Mouse (Mus musculus): Measurements from ENCODE around the gene Micu1. TPM values are rescaled to one million over a fixed set of nuclear protein-coding genes. Genes with fewer than 3 reads are reported as not detected.

Micu1 gene
- total RNA-seq, 1 experiment, result 23.6 TPM

- Histone ChIP-seq H3K27ac (ENCODE audit: insufficient read depth, low read depth, low read length, poor library complexity, severe bottlenecking) (no peak overlapping the region), H3K9me3 (ENCODE audit: control insufficient read depth, insufficient read depth, low read depth, low read length) (no peaks in the 10 kb centered on the region), H3K4me3 (ENCODE audit: insufficient read depth in 1 of 2, low read depth in 1 of 2, low read length in 2 of 2, poor library complexity in 1 of 2, severe bottlenecking in 1 of 2) (no peak overlapping the region)
Observed at GRCm38 (mm10) chr10:59774141-59774534, 71.9 kb downstream of the Micu1 start.

GRCm38 (mm10) chr10:59777246-59777645 is 75.0 kb downstream of the Micu1 start:
- no peak for TF ChIP-seq ZNF384 (IDR thresholded peaks at IDR 0.05; ENCODE audit: low read depth, low read length)
- TF ChIP-seq CHD2 (IDR thresholded peaks at IDR 0.05; ENCODE audit: low read depth, low read length), result no peak
- no peak for TF ChIP-seq MAFK (IDR thresholded peaks at IDR 0.05; ENCODE audit: insufficient read depth, low read depth, low read length)
- no peak for TF ChIP-seq HCFC1 (IDR thresholded peaks at IDR 0.05; ENCODE audit: borderline replicate concordance, insufficient read depth, low read length)
- TF ChIP-seq ZC3H11A (IDR thresholded peaks at IDR 0.05; ENCODE audit: borderline replicate concordance, low read depth, low read length), result no peak

More at GRCm38 (mm10) chr10:59774141-59774534, 71.9 kb downstream of the Micu1 start:
- Histone ChIP-seq H3K9ac (ENCODE audit: insufficient read depth, low read depth, low read length, poor library complexity, severe bottlenecking) (no peak overlapping the region), H3K4me1 (ENCODE audit: control insufficient read depth in 2 of 2, insufficient read depth in 2 of 2, low read length in 2 of 2, poor library complexity in 1 of 2) (no peaks in the 10 kb centered on the region), H3K36me3 (ENCODE audit: control insufficient read depth, insufficient read depth, low read length, poor library complexity, severe bottlenecking) (no peaks in the 10 kb centered on the region)
- no peak for DNase-seq (ENCODE audit: low read depth, low spot score)
- in situ Hi-C loops (cut with MboI; ENCODE audit: low sequenced_read_pairs in 2 of 2, unreplicated experiment in 2 of 2), result no loop called here
- TF ChIP-seq CHD2 (IDR thresholded peaks at IDR 0.05; ENCODE audit: low read depth, low read length) (no peak), ZNF384 (IDR thresholded peaks at IDR 0.05; ENCODE audit: low read depth, low read length) (no peak), MAFK (IDR thresholded peaks at IDR 0.05; ENCODE audit: insufficient read depth, low read depth, low read length) (no peak), HCFC1 (IDR thresholded peaks at IDR 0.05; ENCODE audit: borderline replicate concordance, insufficient read depth, low read length) (no peak), ZC3H11A (IDR thresholded peaks at IDR 0.05; ENCODE audit: borderline replicate concordance, low read depth, low read length) (no peak)

GRCm38 (mm10) chr10:59778137-59778710 is 75.9 kb downstream of the Micu1 start:
- Histone ChIP-seq H3K27ac (ENCODE audit: insufficient read depth, low read depth, low read length, poor library complexity, severe bottlenecking) (no peak overlapping the region), H3K4me3 (ENCODE audit: insufficient read depth in 1 of 2, low read depth in 1 of 2, low read length in 2 of 2, poor library complexity in 1 of 2, severe bottlenecking in 1 of 2) (no peak overlapping the region), H3K9me3 (ENCODE audit: control insufficient read depth, insufficient read depth, low read depth, low read length) (no peaks in the 10 kb centered on the region), H3K9ac (ENCODE audit: insufficient read depth, low read depth, low read length, poor library complexity, severe bottlenecking) (no peak overlapping the region), H3K36me3 (ENCODE audit: control insufficient read depth, insufficient read depth, low read length, poor library complexity, severe bottlenecking) (no peaks in the 10 kb centered on the region), H3K4me1 (ENCODE audit: control insufficient read depth in 2 of 2, insufficient read depth in 2 of 2, low read length in 2 of 2, poor library complexity in 1 of 2) (no peaks in the 10 kb centered on the region)
- TF ChIP-seq MAFK (IDR thresholded peaks at IDR 0.05; ENCODE audit: insufficient read depth, low read depth, low read length) (no peak), ZC3H11A (IDR thresholded peaks at IDR 0.05; ENCODE audit: borderline replicate concordance, low read depth, low read length) (no peak), ZNF384 (IDR thresholded peaks at IDR 0.05; ENCODE audit: low read depth, low read length) (no peak), CHD2 (IDR thresholded peaks at IDR 0.05; ENCODE audit: low read depth, low read length) (no peak), HCFC1 (IDR thresholded peaks at IDR 0.05; ENCODE audit: borderline replicate concordance, insufficient read depth, low read length) (no peak)
- in situ Hi-C loops (cut with MboI; ENCODE audit: low sequenced_read_pairs in 2 of 2, unreplicated experiment in 2 of 2), result no loop called here
- no peak for DNase-seq (ENCODE audit: low read depth, low spot score)

More at GRCm38 (mm10) chr10:59777246-59777645, 75.0 kb downstream of the Micu1 start:
- DNase-seq (ENCODE audit: low read depth, low spot score), result no peak
- H3K36me3 ChIP-seq (ENCODE audit: control insufficient read depth, insufficient read depth, low read length, poor library complexity, severe bottlenecking), result no peaks in the 10 kb centered on the region
- in situ Hi-C loops (cut with MboI; ENCODE audit: low sequenced_read_pairs in 2 of 2, unreplicated experiment in 2 of 2), result no loop called here
- no peak overlapping the region for H3K4me3 ChIP-seq (ENCODE audit: insufficient read depth in 1 of 2, low read depth in 1 of 2, low read length in 2 of 2, poor library complexity in 1 of 2, severe bottlenecking in 1 of 2)
- H3K27ac ChIP-seq (ENCODE audit: insufficient read depth, low read depth, low read length, poor library complexity, severe bottlenecking), result no peak overlapping the region
- no peaks in the 10 kb centered on the region for H3K9me3 ChIP-seq (ENCODE audit: control insufficient read depth, insufficient read depth, low read depth, low read length)
- H3K9ac ChIP-seq (ENCODE audit: insufficient read depth, low read depth, low read length, poor library complexity, severe bottlenecking), result no peak overlapping the region
- no peaks in the 10 kb centered on the region for H3K4me1 ChIP-seq (ENCODE audit: control insufficient read depth in 2 of 2, insufficient read depth in 2 of 2, low read length in 2 of 2, poor library complexity in 1 of 2)

- Histone ChIP-seq H3K27ac (ENCODE audit: insufficient read depth, low read depth, low read length, poor library complexity, severe bottlenecking) (no peak overlapping the region), H3K36me3 (ENCODE audit: control insufficient read depth, insufficient read depth, low read length, poor library complexity, severe bottlenecking) (no peaks in the 10 kb centered on the region), H3K4me3 (ENCODE audit: insufficient read depth in 1 of 2, low read depth in 1 of 2, low read length in 2 of 2, poor library complexity in 1 of 2, severe bottlenecking in 1 of 2) (no peak overlapping the region), H3K9me3 (ENCODE audit: control insufficient read depth, insufficient read depth, low read depth, low read length) (no peaks in the 10 kb centered on the region), H3K9ac (ENCODE audit: insufficient read depth, low read depth, low read length, poor library complexity, severe bottlenecking) (no peak overlapping the region), H3K4me1 (ENCODE audit: control insufficient read depth in 2 of 2, insufficient read depth in 2 of 2, low read length in 2 of 2, poor library complexity in 1 of 2) (0 out of 4 replicates have a peak, but pooled peaks cover 0 to under 1% of the 10 kb centered on the region in 2 experiments)
- TF ChIP-seq ZC3H11A (IDR thresholded peaks at IDR 0.05; ENCODE audit: borderline replicate concordance, low read depth, low read length), result no peak
- TF ChIP-seq CHD2 (IDR thresholded peaks at IDR 0.05; ENCODE audit: low read depth, low read length), result no peak
- in situ Hi-C loops (cut with MboI; ENCODE audit: low sequenced_read_pairs in 2 of 2, unreplicated experiment in 2 of 2), result no loop called here
- DNase-seq (ENCODE audit: low read depth, low spot score), result no peak
Observed at GRCm38 (mm10) chr10:59780698-59781097, 78.4 kb downstream of the Micu1 start.
